Mouse (Mus musculus): ENCODE data around the gene Rbp7. TPM values are rescaled to one million over a fixed set of nuclear protein-coding genes. Genes with fewer than 3 reads are reported as not detected.

Gene Rbp7
- 3.5 and 8.3 TPM in 2 replicates for polyA plus RNA-seq (2012; rRNA removed)

GRCm38 (mm10) chr4:149454879-149455278 lies at the start of gene Rbp7:
TSS of gene Rbp7 (minus strand) at chr4:149454978.

GRCm38 (mm10) chr4:149485053-149485824 lies 30.5 kb upstream of the Rbp7 start, which contains the start of the genes Nmnat1 and Lzic:
TSS of gene Nmnat1 (minus strand) at chr4:149485202.
TSS of gene Lzic (plus strand) at chr4:149485229.

GRCm38 (mm10) chr4:149477078-149477477 lies 22.3 kb upstream of the Rbp7 start, which contains the start of gene Tmem274:
TSS of gene Tmem274 (plus strand) at chr4:149477378.

GRCm38 (mm10) chr4:149426325-149427199 lies 28.2 kb downstream of the Rbp7 start, which contains the start of gene Ube4b:
TSS of gene Ube4b (minus strand) at chr4:149426749.

Other genes starting within 250 kb of the Rbp7 start
- gene Kif1b, start 147.3 kb downstream of the Rbp7 start, polyA plus RNA-seq (2012; rRNA removed): 6.7 and 10.9 TPM in 2 replicates
- 20.8 and 26.4 TPM in 2 replicates for gene Ube4b, start 28.2 kb downstream of the Rbp7 start, polyA plus RNA-seq (2012; rRNA removed)
- gene Tmem274, start 22.4 kb upstream of the Rbp7 start, polyA plus RNA-seq (2012; rRNA removed): not detected in 2 replicates
- 2.8 and 3.1 TPM in 2 replicates for gene Nmnat1, start 30.2 kb upstream of the Rbp7 start, polyA plus RNA-seq (2012; rRNA removed)
- gene Lzic, start 30.3 kb upstream of the Rbp7 start, polyA plus RNA-seq (2012; rRNA removed): 5.1 and 8.1 TPM in 2 replicates
- 11.5 and 17.2 TPM in 2 replicates for gene Ctnnbip1, start 63.3 kb upstream of the Rbp7 start, polyA plus RNA-seq (2012; rRNA removed)
- 27.0 and 27.3 TPM in 2 replicates for gene Clstn1, start 131.5 kb upstream of the Rbp7 start, polyA plus RNA-seq (2012; rRNA removed)
- 1.8 and 2.7 TPM in 2 replicates for gene Pik3cd, start 247.6 kb upstream of the Rbp7 start, polyA plus RNA-seq (2012; rRNA removed)